8 mouse cellular contexts compared by ENCODE assay signal in the genomic region with DNA sequence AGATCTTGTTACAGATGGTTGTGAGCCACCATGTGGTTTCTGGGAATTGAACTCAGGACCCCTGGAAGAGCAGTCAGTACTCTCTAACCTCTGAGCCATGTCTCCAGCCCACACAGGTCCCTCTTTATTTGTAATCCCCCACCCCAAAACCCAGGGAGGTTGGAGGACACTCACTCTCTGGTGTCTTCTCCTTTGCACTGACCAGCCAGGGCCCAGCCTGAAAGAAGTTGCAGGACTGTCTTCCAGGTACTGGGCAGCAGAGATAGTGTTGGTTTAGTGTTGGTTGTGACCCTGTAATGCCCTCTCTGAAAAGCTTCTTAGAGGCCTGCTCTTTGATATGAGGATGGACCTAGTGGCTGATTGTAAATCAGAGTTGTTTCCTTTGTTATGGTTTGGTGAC. TPM values are rescaled to one million over a fixed set of nuclear protein-coding genes. Genes with fewer than 3 reads are reported as not detected.
DNase-seq lines count a peak whose midpoint lies in the region; ATAC-seq and TF ChIP-seq lines count a peak whose summit lies in the region.

No protein-coding gene starts in this region.

- H3K9me3 ChIP-seq in neural tube, embryonic 11.5 days (ENCODE audit: control insufficient read depth, low read length) = no peaks in the 10 kb centered on the region
- H3K9me3 ChIP-seq in liver, embryonic 12.5 days (replicated peaks) = no peaks in the 10 kb centered on the region

- TF ChIP-seq CTCF in cerebellum, adult 2 months (IDR thresholded peaks at IDR 0.05; ENCODE audit: borderline replicate concordance, insufficient read depth, low read depth, low read length) = no peak

- no peak overlapping the region for H3K27ac ChIP-seq in cerebellum, adult 2 months (ENCODE audit: insufficient read depth, low read length)
- H3K27ac ChIP-seq in neural tube, embryonic 11.5 days (ENCODE audit: low read depth, low read length) = no peak overlapping the region
- no peak overlapping the region for H3K27ac ChIP-seq in liver, embryonic 12.5 days

- peak overlapping the region; percentile 11 for H3K4me3 ChIP-seq in cerebellum, adult 2 months (replicated peaks; ENCODE audit: insufficient read depth, low read depth, low read length)
- H3K4me3 ChIP-seq in neural tube, embryonic 11.5 days (ENCODE audit: low read depth, low read length) = peak overlapping the region; percentile 71; the same call in 1 of the 2 replicates
- H3K4me3 ChIP-seq in liver, embryonic 12.5 days = peak overlapping the region; percentile 72

- H3K9ac ChIP-seq in neural tube, embryonic 11.5 days (ENCODE audit: low read length) = no peak overlapping the region
- H3K9ac ChIP-seq in liver, embryonic 12.5 days = peak overlapping the region; percentile 76; the same call in 1 of the 2 replicates

- no peak for TF ChIP-seq POLR2A in cerebellum, adult 2 months (IDR thresholded peaks at IDR 0.05; ENCODE audit: borderline replicate concordance, insufficient read depth, low read length)

- H3K27me3 ChIP-seq in cerebellum, adult 2 months (ENCODE audit: control insufficient read depth, insufficient read depth, low read length) = no peaks in the 10 kb centered on the region; the same call in 1 of the 2 replicates
- H3K27me3 ChIP-seq in neural tube, embryonic 11.5 days (ENCODE audit: control insufficient read depth, insufficient read depth, low read length) = no peaks in the 10 kb centered on the region
- no peaks in the 10 kb centered on the region for H3K27me3 ChIP-seq in liver, embryonic 12.5 days (replicated peaks)

- peak overlapping the region; percentile 67 for H3K4me2 ChIP-seq in neural tube, embryonic 11.5 days (ENCODE audit: low read depth)
- H3K4me2 ChIP-seq in liver, embryonic 12.5 days = peak overlapping the region; percentile 69

- H3K36me3 ChIP-seq in neural tube, embryonic 11.5 days (ENCODE audit: control insufficient read depth, insufficient read depth, low read length) = no peaks in the 10 kb centered on the region
- no peaks in the 10 kb centered on the region for H3K36me3 ChIP-seq in liver, embryonic 12.5 days

- H3K4me1 ChIP-seq in cerebellum, adult 2 months (ENCODE audit: control insufficient read depth, insufficient read depth, low read length) = no peaks in the 10 kb centered on the region
- H3K4me1 ChIP-seq in neural tube, embryonic 11.5 days (ENCODE audit: control insufficient read depth, insufficient read depth, low read length) = no peaks in the 10 kb centered on the region
- H3K4me1 ChIP-seq in liver, embryonic 12.5 days = peaks cover 13% of the 10 kb centered on the region

- ATAC-seq in neural tube, embryonic 11.5 days (ENCODE audit: insufficient read depth, low FRiP score, low TSS enrichment) = no peak
- ATAC-seq in liver, embryonic 12.5 days = no peak

- no peak for DNase-seq in cerebellum, adult 2 months
- no peak for DNase-seq in cerebellum, adult 18-20 months
- DNase-seq in neural tube, embryonic 11.5 days (ENCODE audit: low spot score) = no peak
- DNase-seq in neural tube, embryonic 10.5 days (ENCODE audit: extremely low spot score, low spot score) = no peak
- no peak for DNase-seq in thymus, postnatal 36 days
- DNase-seq in yolk sac, embryonic 10.5 days (ENCODE audit: low spot score) = no peak
- no peak for DNase-seq in urinary bladder, postnatal 4 days (ENCODE audit: low spot score in 2 of 2)

RNA-seq across cellular contexts. Expression of gene 2010315B03Rik, which starts 1.0 kb away (rescaled TPM):
- 17.3 and 18.0 TPM in 2 replicates for polyA plus RNA-seq in cerebellum, adult 2 months (2012; rRNA removed)
- 3.5 and 4.9 TPM in 2 replicates for polyA plus RNA-seq in neural tube, embryonic 11.5 days (2014; fragmentation: Nextera tagmentation; extraction: Ambion mirVana)
- polyA plus RNA-seq in liver, embryonic 12.5 days (2016; fragmentation: Nextera tagmentation; extraction: Ambion mirVana) = 3.8 and 4.1 TPM in 2 replicates

Comparison
In these comparisons a context has a peak if more than half of its experiments do, and no peak if none do; other contexts are left out.
1. H3K4me3 ChIP-seq: peak in every context shown above with its lines; median percentile 72 in liver, embryonic 12.5 days; 71 in neural tube, embryonic 11.5 days; 11 in cerebellum, adult 2 months.